Mouse (Mus musculus): ENCODE results near the gene Ccdc87. TPM values are rescaled to one million over a fixed set of nuclear protein-coding genes. Genes with fewer than 3 reads are reported as not detected.
"Not testable (repeated sequence)": the region's sequence is repeated elsewhere in the genome, so short reads cannot be mapped to it uniquely, and the experiment has no call there.

Gene Ccdc87
- polyA plus RNA-seq, 3 experiments from 2014 or later, result not detected

DNA sequence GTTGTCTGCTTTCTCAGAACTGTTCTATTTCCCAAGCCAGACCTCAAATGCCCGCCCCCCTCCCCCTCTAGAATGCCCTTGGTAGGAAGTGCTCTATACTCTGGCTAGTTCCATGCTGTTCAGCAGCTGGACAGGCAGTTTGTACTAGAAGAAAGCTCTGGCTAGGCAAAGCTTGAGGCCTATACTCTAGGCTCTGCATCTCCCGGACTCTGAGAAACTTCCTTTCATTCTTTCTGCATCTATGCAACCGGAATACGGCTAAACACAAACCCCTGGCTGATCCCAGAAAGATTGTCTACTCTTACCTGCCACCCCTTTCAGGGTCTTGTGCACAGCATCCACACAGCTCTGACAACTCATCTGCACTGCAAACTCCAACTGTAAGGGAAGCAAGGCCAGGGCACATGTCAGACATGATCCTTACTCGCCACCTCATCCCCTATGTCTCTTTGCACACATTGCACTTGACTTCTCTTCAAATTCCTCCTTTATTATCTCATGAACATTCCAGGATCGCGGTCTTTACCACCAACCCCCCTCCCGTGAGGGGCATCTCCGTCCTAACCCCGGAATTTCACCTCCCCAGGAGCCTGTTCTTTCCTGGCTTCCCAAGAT is 533 bp upstream of the Ccdc87 start:
- ATAC-seq, result no peak

DNA sequence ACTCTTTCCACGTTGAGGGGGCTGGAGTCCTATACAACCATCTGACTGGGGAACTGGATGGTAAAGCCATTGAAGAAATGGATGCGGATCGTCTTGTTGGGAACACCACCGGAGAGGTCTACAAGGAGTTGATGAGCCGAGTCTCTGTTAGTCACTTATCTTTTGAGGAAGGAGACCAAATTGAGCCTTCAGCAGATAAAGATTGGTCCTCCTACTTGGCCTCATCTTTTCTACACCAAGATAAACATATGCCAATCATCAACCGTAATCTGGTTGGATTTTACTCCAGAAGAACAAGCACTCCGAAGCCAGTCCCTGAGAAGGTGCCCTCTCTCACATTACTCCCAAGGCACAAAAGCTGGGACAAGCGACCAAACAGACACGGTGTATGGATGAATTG is 1.7 kb downstream of the Ccdc87 start:
- no peak for ATAC-seq

DNA sequence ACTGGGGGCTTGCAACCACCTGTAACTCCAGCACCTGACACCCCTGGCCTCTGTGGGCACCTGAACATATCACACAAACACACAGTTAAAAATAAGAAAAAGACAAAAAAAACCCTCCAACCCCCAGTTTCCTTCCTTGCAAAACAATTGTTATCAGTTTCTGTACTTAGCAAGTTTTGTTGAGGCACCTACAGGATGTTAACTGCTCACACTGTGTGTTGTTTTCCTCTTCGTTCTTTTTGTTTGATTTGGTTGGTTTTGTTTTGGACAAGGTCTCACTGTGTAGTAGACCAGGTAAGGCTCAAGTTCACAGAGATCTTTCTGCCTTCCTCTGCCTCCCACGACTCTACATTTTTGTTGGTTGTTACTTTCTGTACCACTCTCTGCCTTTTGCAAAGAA is 3.4 kb downstream of the Ccdc87 start:
- ATAC-seq, result no peak

DNA sequence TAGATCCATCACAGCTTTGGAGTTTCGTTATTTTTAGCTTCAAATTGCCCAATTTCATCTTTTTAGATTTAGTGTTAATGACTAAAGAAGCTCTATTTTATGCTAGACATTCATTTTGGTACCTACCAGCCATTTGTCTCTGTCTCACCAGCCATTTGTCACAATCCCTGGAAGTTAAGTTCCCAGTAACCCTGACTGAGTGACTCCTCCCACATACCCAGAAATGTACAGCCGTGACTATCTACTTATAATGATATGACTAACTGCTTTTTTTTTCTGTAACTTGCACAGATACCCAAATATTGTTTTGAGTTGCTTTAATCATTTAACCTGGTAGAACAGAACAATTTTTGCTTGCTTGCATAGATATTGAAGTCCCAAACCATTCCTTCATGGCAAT is 6.7 kb downstream of the Ccdc87 start:
- no peak for ATAC-seq

DNA sequence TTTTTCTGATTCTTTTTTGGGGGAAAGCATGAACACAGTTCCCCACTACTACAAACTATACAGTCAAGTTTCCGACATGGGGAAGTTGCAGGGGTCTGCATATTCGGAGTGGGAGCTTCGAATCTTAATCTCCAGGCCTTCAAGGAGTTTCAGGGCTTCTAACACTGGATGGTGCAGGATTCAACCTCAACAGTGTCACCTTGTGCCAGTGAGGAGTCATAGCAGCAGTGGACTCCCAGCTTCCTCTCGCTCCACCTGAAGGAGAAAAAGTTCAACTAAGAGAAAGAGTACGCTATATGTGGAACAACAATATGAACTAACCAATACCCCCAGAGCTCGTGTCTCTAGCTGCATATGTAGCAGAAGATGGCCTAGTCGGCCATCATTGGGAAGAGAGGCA is 8.3 kb downstream of the Ccdc87 start:
- peak; percentile 65 for ATAC-seq

DNA sequence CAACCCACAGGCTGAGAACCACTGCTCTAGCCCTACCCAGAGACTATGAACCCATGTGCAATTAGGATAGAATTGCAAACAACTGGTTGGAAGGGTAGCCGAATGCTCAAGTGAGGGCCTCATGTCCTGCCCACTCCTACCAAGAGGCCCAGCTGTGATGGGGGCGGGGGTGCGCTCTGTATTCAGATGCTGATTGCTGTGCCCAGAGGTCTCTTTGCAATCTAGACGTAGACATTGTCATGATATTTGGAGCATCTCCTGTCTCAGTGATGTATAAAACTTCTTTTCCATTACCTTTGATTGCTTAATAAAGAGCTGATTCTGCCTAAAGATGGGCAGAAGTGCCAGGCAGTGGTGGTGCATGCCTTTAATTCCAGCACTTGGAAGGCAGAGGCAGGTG is 10.6 kb downstream of the Ccdc87 start:
- no peak for ATAC-seq

DNA sequence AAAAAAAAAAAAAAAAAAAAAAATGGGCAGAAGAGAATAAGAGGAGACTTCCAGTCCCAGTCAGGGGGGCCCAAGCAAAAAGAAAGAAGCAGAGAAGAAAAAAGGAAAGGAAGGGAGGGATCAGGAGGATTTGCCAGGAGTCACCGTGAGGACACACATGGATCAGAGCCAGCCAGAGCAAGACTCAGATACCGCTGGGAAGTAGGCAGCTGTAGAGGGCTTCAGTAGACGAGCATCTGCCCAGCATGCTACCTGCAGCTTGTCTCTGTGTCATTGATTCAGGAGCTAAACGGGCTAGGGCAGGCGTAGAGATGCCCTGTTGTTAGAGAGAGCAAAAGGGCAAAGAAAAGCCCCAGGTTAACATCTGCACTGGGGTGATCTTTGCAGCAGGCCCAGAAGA is 11.1 kb downstream of the Ccdc87 start:
- no peak for ATAC-seq

DNA sequence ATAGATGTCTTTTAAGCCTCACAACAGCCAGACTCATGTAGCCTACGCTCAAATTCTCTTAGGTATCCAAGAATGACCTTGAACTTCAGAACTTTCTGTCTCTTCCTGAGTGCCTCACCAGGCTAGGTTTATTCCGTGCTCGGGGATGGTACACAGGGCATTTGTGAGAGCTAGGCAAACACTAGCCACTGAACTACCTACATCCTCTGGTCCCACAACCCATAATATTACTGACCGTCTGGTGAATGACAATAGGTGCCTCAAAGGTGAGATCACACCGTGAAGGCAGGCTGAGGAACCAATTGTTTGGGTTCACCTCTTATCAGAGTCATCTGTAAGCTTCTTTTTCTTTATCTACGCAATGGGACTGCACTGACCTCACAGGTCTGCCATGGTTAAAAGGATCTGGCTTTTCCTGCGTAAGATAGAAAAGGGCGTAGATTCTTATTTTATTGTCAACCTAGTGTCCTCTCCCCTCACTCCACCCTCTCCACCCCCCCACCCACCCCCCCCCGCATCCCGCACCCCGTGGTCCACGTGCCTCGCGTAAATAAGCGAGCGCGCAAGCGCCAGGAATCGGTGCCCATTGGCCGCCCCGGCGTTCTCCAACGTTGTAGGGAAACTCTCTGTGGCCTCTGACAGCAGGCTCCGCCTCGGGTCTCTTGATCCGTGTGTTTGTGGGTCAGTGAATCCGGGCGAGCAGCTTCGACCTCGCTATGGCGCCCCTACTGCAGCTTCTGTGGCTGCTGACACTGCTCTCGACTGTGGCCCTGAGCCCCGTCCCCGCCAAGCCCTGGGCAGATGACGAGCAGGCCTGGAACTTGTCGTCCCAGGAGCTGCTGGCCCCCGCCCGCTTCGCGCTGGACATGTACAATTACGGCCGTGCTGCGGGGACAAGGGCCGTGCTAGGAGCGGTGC is 15.6 kb downstream of the Ccdc87 start, which contains the start of gene Ctsf:
Gene Ctsf (plus strand): TSS at position 579 of the 918 bp plus-strand sequence.
- ATAC-seq, result no peak

DNA sequence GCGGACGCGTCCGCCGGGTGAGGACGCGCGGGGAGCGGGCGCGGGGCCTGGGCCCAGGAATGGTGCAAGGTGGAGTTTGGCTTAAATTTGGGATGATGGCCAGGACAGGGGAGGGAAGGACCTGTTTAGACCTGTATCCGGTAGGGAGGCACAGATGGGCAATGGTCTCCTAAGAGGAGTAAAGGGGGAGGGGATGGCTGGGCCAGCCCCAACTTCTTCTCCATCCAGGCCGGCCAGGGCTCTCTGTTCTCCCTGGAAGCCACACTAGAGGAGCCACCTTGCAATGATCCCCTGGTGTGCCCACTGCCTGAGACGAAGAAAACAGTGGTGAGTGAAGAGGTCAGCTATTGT is 16.3 kb downstream of the Ccdc87 start:
- ATAC-seq, result no peak

DNA sequence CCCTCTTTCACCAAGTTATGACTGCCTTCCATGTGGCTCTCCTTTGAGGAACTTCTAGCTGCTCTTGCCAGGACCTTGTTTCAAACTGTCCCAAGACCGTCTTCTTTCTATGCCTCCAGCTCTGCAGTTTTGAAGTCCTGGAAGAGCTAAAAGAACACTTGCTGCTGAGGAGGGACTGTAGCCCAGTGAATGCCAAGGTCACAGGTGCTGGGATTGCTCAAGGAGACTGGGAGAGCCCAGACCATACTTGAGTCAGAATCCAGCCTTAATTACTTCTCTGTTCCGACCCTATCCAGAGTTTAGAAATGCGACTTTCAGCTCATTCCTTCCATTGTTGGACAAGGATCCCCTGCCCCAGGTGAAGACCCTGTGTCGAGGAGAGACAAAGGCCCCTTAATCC is 16.8 kb downstream of the Ccdc87 start:
- ATAC-seq, result no peak

DNA sequence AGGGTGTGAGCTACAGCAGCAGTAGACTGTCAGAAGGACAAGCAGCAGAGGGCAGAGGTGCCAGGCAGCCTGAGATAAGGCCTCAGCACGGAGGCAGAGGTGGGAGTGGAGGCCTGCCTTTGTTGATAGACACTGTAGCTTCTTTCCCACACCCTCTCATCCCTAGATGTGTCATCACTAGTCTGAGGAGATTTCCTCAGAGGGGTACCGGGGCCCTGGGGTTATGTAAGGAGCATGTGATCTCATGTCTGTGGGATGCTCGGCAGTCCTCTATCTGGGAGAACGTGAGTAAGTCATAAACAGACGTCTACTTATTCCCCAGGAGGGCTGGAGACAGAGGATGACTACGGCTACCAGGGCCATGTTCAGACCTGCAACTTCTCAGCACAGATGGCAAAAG is 19.9 kb downstream of the Ccdc87 start:
- ATAC-seq, result no peak

DNA sequence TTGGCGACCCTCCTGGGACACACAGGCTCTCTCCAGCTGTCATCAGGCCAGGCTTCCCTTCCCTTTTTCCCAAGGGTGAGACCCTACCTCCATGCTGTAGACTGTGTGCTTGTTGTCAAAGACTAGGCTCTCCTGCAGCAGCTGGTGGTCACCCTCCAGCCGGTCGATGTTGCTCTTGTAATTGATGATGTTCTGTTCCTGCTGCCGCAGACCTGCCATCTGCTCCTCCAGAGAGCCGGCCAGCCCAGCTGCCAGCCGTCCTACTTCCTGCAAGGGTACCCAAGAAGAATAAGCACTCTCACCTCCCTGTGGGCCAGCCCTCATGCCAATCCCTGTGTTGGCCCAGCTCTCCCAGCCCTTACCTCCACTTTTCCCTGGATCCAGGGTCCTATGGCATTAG is 23.9 kb downstream of the Ccdc87 start:
- ATAC-seq, result no peak

DNA sequence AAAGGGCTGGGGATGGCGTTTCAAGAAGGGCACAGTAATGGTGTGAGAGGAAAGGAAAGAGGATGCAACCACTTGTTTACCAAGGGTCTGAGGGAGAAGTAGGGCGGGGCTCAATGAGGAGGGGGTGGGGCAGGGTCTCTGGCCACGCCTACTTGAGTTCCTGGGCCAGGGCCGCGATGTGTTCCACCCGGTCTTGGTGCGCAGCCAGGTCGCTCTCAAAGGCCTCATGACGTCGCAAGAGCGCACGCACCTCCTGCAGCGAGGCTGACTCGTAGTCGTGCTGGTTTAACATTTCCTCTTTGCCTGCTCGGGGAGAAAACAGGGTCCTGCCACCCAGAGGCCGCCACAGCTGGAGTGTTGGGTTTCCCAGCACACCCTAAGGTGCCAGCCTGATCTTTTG is 26.0 kb downstream of the Ccdc87 start:
- peak; percentile 35 for ATAC-seq

DNA sequence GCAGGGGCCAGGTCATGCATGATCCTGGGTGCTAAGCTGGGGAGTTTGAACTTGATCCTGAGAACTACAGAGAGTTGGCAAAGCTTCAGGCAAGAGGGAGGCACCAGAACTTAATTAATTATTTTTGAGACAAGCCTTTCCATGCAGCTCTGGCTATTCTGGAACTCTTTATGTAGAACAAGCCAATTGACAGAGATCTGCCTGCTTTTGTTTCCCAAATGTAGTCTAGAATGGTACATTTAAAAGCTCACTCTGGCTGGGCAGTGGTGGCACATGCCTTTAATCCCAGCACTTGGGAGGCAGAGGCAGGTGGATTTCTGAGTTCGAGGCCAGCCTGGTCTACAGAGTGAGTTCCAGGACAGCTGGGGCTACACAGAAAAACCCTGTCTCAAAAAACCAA is 35.4 kb downstream of the Ccdc87 start:
- ATAC-seq, result not testable (repeated sequence)

DNA sequence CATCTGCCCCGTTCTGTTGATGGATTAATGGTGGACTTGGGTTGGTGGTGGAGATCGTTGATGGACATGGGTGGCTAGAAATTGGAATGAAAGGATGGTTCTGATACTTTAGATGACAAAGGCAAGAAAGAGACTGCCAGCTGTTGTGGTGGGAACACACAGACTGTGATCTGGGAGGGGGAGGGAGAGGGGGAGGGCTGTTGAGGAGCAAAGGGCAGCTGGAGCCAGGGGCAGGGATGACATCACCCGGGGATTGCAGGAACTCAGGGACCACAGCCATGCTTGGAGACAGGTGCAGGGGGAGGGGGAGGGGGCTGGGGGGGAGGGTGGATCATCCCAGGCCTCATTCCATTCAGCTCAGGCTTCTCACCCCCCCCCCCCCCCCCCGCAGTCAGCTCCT is 37.1 kb downstream of the Ccdc87 start:
- no peak for ATAC-seq

DNA sequence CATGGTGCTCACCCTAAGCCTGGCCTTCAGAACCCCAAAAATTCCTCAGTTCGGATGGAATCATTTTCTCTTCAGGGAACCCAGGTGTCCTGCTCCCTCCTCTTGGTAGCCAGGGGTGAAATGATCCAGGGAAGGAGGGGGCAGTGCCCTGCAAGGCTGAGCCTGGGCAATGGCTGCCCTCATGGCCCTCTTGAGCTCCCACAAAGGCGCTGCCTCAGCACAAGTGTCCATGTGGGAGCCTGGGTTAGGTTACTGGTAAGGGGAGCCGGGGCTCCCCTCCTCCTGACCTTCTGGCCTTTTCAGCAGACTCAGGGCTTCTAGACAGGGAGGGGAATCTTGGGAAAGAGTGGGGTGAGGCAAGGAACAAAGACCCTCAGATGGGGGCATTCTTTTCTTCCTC is 37.6 kb downstream of the Ccdc87 start:
- no peak for ATAC-seq

DNA sequence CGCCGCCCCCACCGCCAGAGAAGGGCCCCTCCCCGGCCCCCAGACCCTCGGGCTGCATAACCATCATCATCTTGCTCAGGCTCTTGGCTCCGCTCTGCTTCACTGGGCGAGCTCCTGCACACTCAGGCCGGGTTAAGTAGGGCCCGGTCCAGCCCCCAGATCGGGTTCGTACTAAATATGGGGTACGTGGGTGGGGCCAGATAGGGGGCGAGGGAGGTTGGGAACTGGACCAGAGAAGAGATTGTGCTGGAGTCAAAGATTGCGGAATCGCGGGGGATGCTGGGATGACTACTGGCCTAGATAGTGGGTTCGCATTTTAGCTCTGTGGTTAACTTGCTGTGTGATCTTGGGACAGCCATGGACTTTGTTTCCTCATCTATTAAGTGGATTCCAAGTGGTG is 38.6 kb downstream of the Ccdc87 start, which contains the start of gene Actn3:
Gene Actn3 (minus strand): TSS at position 125 of the 400 bp plus-strand sequence.
- ATAC-seq, result no peak

DNA sequence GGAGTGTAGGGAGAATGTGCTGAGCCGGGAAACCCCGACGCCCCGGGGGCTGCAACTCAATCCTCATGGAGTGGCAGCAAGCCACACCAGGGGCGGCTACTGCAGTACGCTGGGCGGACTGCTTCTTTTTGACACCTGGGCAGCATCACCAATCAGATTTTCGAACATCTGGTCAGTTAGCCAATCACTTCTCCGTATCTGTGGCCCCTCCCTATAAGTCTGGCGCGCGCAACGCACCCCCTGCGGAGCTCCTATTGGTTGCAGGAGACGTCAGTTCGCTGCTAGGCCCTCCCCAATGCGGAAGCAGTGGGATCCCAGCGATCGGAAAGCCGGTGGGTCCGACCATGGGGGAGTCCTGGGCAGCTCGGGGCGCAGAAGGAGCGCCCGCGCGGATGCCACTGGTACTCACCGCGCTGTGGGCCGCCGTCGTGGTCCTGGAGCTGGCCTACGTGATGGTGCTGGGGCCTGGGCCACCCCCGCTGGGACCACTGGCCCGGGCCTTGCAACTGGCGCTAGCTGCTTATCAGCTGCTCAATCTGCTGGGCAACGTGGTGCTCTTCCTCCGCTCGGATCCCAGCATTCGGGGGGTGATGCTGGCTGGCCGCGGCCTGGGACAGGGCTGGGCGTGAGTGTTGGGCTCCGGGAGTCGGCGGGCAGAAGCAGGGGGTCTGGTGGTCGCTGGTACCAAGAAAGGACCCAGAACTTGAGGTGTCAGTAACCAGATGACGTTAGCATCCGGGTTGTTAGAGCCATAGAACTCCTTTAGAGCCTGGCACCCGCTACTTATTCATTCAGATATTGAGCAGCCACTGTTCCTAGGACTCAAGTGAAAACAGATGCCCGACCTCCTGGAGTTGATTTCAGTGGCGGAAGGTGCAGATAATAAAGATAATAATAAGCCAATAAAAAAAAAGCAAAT is 39.5 kb downstream of the Ccdc87 start, which contains the start of gene Zdhhc24:
Gene Zdhhc24 (plus strand): TSS at position 264 of the 919 bp plus-strand sequence.
- ATAC-seq, result peak; percentile 99

DNA sequence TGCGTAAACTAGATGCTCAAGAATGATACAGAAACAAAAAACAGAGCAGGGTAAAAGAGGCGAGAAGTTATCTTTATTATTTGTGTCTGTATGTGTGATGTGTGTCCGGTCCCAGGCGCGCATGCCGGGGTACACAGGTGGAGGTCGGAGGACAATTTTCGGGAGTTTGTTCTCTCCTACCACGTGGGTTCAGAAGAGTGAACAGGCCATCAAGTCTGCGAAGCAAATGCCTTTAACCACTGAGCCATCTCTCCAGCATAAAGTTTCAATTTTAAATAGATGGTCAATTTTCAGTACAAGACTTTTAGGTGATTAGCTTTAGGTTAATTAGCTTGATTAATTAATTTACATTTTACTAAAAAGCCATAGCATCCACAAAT is 40.1 kb downstream of the Ccdc87 start:
- no peak for ATAC-seq

DNA sequence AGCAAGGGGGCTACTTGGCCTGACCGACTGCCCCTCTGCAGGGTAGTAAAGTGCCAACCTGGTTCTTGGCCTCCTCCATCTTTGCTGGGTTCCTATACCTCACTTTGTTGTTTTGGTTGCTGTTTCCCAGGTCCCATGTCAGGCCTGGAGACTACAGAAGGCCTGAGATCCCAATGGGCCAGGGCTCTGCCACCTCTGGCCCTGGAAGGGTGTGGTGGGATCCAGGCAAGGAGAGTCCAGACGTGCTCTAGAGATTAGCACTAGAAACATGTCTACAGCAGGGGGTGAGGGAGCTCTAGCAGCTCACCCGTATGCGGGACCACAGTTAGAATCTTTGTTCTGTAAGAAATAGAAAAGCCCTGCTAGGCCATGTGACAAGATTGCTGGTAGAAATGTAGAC is 44.8 kb downstream of the Ccdc87 start:
- no peak for ATAC-seq

DNA sequence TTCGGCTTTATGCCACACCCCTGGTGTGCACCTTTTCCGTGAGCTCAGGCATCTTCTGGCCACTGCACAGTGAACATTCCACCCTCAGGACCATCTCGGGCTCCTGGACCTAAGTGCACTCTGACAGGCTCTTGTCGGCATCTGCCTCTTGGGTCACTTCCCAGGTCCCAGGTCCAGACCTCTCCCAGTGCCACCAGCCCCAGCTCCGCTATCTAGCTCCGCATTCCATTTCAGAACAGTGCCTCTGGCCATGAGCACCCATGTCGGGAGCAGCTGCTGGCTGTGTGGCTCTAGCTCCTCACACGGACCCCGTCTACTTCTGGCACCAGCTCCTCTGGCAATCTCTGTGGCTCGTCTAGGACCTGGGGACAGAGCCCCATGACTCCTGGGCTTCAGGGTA is 50.6 kb downstream of the Ccdc87 start:
- ATAC-seq, result no peak

DNA sequence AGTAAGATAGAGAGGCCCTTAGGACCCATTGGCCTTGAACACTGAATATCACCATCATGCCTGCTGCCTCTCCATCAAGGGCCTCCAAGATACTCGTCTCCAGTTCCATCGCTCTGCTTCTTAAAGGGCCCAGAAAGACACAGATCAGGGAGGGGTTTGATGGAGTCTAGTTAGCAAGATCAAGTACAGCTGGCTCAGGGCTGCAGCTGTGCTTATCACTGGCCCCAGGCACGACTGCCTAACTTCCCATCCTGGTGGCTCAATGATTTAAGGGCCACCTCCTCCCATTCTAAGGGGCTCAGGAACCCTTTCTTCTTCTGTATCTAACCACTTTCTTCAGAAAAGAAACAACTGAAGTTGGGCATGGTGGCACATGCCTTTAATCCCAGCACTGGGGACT is 52.6 kb downstream of the Ccdc87 start:
- no peak for ATAC-seq

All from inflammation-experienced regulatory T-cells, adult 6 months (primary cell).